Mouse (Mus musculus): ENCODE data around the gene Alb.

DNA sequence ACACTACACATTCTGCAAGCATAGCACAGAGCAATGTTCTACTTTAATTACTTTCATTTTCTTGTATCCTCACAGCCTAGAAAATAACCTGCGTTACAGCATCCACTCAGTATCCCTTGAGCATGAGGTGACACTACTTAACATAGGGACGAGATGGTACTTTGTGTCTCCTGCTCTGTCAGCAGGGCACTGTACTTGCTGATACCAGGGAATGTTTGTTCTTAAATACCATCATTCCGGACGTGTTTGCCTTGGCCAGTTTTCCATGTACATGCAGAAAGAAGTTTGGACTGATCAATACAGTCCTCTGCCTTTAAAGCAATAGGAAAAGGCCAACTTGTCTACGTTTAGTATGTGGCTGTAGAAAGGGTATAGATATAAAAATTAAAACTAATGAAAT, 10.7 kb upstream of the Alb start:
- TF ChIP-seq EP300 (IDR thresholded peaks at IDR 0.05; ENCODE audit: low read depth) = no peak
- no peak for TF ChIP-seq CTCF (IDR thresholded peaks at IDR 0.05; ENCODE audit: low read depth)

Data from liver, postnatal 0 days (tissue).